Mouse (Mus musculus) T-helper 2 cell (primary cell): ENCODE results near the gene Higd1c.
"Not testable (repeated sequence)": the region's sequence is repeated elsewhere in the genome, so short reads cannot be mapped to it uniquely, and the experiment has no call there.

Source experiments
- in situ Hi-C: fragments of 300-600 bp; cut with MboI, MseI; formaldehyde crosslinking; loops from one replicate; pipeline ENCODE4 v1.15.1; 2025; ENCODE audit warnings: high pct_unique_total_duplicates

Higd1c gene

DNA sequence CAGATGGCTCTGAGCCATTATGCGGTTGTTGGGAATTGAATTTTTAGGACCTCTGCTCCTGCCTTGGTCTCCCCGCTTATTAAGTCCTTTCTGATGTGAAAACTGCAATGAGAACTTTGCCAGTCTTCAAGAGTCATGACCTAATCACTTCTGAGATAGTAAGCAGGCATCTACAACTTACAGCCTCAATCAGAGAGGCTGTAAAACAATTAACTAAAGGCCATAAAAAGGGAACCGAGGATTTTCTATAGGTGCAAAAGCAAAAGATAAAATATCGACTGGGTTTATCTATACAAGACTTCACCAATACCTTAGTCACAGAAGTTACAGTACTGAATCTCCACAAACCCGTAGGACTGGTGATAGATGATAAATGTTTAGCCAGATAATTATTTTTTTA is 8.5 kb upstream of the Higd1c start:
- in situ Hi-C loops, result no loop called here

DNA sequence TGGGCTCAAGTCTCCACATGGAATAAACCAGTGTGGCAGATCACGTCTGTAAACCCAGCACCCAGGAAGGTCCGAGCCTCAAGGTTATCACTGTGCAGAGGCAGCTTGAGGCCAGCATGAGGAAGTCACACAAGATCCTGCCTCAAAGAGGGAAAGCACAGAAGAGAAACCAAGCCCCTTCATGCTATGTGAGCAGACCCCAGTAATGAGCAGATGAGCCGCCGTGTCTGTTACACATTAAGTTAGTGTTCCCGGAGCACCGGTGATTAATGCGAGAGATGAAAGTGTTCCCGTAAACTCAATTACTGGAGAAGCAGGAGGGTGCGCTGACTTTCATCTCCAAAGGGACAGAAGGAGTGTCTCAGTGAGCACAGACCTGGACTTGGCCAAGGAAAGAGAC is 1.6 kb downstream of the Higd1c start:
- in situ Hi-C loops, result not testable (repeated sequence)

GRCm38 (mm10) chr15:100367119-100367518 is 2.8 kb downstream of the Higd1c start:
- in situ Hi-C loops, result no loop called here

DNA sequence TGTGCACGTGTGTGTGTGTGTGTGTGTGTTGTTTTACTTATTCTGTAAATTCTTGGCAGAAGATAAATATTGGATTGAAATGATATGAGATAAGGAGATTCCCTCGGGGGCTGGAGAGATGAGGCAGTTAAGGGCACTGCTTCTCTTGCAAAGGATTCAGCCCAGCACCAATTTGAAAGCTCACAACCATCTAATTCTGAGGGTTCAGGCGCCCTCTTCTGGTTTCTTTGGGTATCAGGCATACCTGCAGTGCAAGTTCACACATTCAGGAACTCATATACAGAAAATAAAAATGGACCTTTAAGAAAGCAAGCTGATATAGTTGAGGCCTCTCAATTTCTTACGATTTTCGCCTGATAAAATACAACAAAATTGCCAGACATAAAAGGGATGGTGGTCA is 10.7 kb downstream of the Higd1c start:
- in situ Hi-C loops, result loop anchor here (5.0 kb wide), 1 partner anchor 43 kb away; the partner anchor contains the start of gene Mettl7a3

DNA sequence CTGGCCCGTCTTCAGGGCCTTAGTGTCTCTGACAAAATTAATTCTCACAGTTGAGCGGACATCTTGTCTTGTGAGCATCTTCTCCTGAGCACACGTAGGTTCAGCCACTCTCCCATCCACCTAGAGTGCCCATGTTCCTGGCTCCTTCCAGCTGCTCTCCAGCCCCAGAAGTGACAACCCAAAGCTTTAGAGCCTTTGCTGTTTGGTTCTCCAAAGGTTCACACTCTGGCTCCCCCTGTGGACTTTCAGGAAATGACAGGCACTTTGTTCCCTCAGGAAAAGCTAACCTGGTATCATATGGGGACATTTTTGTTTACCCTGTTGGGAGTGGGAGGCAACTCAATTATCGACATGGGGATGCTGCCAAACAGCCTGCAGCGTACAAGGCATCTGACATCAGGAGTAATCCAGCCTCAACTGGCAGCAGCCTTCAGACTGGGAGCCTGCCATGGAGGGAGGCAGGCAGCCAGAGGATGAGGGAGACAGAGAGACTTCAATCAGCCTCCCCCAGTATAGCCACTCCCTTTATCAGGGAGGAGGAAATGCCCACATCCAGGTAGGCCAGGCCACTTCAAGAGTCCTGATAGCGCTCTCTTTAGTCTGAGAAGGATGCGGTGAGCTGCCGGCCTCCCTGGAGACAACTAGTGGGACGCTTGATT is 13.6 kb downstream of the Higd1c start:
- in situ Hi-C loops, result loop anchor here (5.0 kb wide), 1 partner anchor 46 kb away; the partner anchor contains the start of gene Mettl7a3

DNA sequence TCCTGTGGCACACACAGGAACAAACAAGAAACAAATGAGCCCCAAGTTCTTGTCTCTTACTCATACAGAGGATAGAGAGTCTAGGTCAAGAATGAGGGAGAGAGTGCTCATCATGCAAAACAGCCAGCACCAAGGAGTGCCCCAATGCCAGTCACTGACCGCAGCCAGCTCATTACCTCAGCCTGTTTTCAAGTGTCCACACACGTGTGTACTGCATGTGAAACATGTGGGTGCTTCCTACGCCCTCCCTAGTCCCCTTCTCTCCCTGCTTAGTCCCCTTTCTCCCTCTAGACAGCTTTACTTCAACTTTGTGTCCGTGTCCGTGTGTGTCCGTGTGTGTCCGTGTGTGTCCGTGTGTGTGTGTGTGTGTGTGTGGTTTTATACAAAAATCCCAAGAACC is 15.3 kb downstream of the Higd1c start:
- in situ Hi-C loops, result loop anchor here (5.0 kb wide), 1 partner anchor 47 kb away; the partner anchor contains the start of gene Mettl7a3

DNA sequence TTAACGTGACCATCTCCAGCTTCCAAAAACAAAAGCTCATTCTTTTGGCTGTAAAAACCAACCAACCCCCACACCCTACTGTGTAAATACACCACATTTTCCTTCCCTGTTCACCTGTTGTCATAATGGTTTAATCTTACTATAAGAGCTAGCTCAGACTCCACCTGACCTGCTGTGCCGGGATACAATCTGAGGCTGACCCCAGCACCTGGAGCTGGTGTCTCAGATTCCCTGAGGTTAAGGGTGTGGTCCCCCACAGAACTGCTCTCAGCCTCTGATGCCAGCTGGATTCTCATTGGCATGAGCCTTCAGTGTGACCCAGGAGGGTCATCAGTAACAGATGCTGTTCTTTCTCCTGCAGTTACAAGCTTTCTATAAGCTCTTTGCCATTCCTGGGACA is 15.8 kb downstream of the Higd1c start:
- in situ Hi-C loops, result no loop called here

- in situ Hi-C loops, result no loop called here
These were observed 21.4 kb downstream of the Higd1c start for GRCm38 (mm10) chr15:100385705-100386104.

DNA sequence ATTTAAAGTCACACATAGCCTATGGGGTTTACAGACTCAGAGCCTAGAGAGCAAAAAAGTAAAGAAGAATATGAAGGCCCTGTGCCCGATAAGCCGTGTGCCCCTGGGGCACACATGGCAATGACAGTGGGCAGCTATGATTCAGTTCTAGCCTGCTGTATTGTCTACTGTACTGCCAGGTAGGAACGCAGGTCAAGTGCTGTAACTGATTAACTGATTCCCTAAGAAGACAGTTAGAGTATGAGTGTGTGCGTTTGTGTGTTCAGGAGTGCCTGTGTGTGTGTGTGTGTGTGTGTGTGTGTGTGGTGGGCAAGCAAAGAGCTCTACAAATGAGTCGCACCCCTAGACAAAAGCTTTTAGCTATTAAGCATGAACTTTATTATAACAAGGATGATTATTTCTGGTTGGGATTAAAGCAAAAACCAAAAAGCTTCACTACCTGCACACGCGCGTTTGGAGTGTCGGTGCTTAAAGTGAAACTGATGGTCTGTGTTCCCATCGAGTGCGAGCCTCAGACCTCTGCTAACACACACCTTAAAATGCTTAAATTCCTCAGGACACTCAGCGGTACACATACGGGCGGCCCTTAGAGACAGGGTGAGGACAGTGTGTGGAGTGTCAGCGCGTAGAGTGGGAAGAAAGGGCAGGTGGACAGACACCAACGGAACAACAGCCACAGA is 23.3 kb downstream of the Higd1c start:
- in situ Hi-C loops, result no loop called here

GRCm38 (mm10) chr15:100388224-100388835 is 24.0 kb downstream of the Higd1c start:
- in situ Hi-C loops, result no loop called here

DNA sequence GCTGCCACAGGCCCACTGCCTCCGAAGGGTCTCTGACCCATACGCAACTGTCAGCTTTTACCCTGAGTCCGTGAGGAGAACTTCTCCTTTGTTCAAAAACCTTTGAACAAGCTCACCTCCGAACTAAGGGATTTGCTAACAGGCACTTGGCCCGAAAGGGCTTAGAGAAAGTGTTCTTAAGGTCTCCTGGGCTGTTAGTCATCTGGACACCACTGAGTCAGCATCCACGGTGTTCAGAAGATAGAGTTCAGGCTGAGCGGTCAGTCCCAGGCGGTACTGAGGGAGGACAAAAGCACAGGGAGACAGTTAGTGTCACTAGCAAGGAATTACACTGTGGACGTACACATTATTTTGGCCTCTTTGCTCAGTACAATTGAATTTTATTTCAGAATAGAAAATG is 24.5 kb downstream of the Higd1c start:
- in situ Hi-C loops, result no loop called here

DNA sequence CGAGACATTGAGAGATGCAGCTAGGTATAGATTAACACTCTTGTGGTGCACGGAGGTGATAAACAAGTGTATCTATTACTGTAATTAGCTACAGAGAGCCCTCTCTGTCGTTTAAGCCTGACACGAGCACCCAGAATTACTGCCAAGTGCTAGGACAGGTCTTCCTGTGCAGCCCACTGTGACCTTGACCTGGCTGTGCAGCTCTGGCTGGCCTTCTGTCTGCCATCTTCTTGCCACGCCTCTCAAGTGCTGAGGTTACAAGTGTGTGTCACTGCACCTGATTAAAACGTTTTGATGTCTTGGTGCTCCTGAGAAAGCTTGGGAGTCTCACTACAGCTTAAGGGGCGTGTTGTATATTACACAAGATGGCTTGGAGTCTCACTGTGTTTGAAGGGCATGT is 26.7 kb downstream of the Higd1c start:
- in situ Hi-C loops, result no loop called here

DNA sequence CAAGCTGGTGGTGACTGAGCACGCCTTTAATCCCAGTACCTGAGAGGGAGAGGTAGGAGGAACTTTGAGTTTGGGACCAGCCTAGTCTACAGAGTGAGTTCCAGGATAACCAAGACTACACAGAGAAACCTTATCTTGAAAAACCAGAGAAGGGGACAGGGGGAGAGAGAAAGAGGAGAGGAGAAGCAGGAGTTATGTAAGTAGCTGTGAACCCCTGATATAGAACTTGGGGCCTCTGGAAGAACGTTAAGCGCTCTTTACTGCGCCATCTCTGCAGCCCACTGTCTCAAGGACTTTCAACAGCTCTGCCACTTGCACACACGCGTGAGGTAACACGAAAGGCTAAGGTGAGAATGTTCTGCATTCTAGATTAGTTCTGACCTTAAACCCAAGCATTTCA is 27.3 kb downstream of the Higd1c start:
- in situ Hi-C loops, result no loop called here

- in situ Hi-C loops, result no loop called here
These were observed 28.7 kb downstream of the Higd1c start for GRCm38 (mm10) chr15:100393016-100393415.

DNA sequence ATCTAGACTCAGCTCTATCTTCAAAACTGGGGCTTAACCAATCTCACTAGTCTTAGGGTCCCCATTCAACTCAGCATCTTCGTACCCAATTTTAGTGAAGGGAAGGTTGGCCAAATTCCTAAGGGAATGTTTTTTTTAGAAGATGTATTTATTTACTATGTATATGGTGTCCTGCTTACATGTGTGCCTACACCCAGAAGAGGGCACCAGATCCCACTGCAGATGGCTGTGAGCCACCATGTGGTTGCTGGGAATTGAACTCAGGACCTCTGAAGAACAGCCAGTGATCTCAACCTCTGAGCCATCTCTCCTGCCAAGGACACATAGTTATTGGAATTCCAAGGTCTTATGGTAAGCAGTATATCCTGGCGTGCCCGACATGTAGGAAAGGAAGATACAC is 31.2 kb downstream of the Higd1c start:
- in situ Hi-C loops, result no loop called here

- in situ Hi-C loops, result no loop called here
These were observed 36.4 kb downstream of the Higd1c start for GRCm38 (mm10) chr15:100400592-100401250.

DNA sequence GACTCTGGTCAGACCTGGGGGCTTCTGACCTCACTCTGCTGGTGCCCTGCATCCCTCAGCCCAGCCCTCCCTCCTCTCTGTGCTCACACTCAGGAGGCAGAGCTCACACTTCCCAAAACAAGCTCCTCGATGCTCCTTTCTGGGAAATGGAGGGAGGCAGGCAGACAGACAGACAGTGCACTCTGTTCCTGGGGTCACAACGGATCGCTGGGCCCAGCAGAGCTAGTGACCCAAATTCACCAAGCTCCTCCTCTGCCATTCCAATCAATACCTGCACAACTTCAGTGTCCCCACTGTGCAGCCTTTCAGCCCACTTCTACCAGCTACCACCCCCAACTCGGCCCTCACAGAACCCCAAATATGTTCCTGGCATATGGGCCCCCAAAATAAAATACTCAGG is 37.5 kb downstream of the Higd1c start:
- in situ Hi-C loops, result no loop called here

DNA sequence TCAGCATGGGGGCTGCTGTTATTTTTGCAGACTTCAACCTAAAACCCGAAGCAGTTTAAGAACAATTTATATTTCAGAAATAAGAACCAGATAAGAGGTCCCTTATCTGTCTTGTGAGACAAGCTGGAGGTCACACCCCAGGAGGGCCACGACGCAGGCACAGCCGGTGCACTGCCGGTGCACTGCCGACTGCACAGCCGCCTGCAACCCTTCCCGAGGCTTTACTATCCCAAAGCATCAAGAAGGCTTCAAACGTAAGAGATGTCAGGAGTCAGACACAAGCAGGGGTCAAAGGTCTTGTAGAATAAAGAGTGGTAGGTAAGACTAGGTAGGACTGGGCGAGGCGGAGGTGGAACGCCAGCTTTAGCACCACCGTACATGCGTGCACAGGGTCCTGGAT is 38.0 kb downstream of the Higd1c start:
- in situ Hi-C loops, result no loop called here

GRCm38 (mm10) chr15:100402798-100403197 is 38.5 kb downstream of the Higd1c start:
- in situ Hi-C loops, result no loop called here

DNA sequence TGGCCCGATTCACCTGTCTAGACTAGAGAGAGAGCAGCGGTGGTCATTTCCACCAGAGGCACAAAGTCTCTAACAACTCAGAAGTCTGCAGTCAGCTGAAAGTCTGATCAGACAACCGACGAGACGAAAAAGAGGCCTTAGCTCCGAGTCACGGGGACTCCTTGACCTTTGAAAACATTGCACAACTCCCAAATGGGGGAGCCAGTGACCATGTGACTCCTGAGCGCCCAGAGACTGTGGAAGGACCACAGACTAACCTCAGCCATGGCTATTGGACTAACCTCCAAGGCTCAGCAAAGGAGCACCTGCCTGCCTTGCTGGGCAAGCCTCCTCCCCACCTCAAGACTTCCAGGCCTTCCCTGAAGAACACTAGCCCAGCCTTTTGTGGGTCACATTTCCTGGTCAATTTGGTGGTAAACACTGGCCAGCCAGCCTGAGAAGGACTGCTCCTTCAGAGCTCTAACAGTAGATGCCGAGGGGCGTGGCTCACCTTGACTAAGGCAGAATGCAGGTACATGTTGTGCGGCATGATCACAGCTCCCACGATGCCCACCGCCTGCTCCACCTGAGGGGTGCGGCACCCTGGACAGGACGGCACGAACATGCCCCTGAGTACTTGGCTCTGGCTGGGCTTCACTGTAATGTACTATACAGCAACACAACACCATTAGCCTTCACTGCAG is 39.1 kb downstream of the Higd1c start:
- in situ Hi-C loops, result no loop called here

- in situ Hi-C loops, result no loop called here
These were observed 41.7 kb downstream of the Higd1c start for GRCm38 (mm10) chr15:100406088-100406487.
